Mouse (Mus musculus) neural tube, embryonic 13.5 days (tissue): Measurements from ENCODE around the gene Gm826. TPM values are rescaled to one million over a fixed set of nuclear protein-coding genes. Genes with fewer than 3 reads are reported as not detected.

ENCODE experiments used
- ATAC-seq: fragments of 200-750 bp; cut with Nextera tagmentation; 2 replicates; pipeline ENCODE4 v1.8.0; 2017; ENCODE audit warnings: low read depth, mild to moderate bottlenecking, moderate TSS enrichment, moderate library complexity
- H3K27ac ChIP-seq: fragments of 300-500 bp; sonication (generic); replicated peaks from 2 replicates; pipeline ENCODE4 v1.5.1; 2015; ENCODE audit warnings: moderate library complexity, mild to moderate bottlenecking, inconsistent platforms
- H3K27me3 ChIP-seq: fragments of 300-500 bp; sonication (generic); 2 replicates; pipeline ENCODE4 v1.6.1; 2015; ENCODE audit warnings: mild to moderate bottlenecking, inconsistent platforms
- H3K36me3 ChIP-seq: fragments of 300-500 bp; sonication (generic); 2 replicates; pipeline ENCODE4 v1.6.1; 2015; ENCODE audit warnings: mild to moderate bottlenecking, inconsistent platforms
- H3K4me1 ChIP-seq: fragments of 300-500 bp; sonication (generic); replicated peaks from 2 replicates; pipeline ENCODE4 v1.6.1; 2015; ENCODE audit warnings: inconsistent platforms
- H3K4me2 ChIP-seq: fragments of 300-500 bp; sonication (generic); 2 replicates; pipeline ENCODE4 v1.6.1; 2015; ENCODE audit warnings: inconsistent platforms, mild to moderate bottlenecking, moderate library complexity
- H3K4me3 ChIP-seq: fragments of 300-500 bp; sonication (generic); 2 replicates; pipeline ENCODE4 v1.5.1; 2015; ENCODE audit warnings: mild to moderate bottlenecking, inconsistent platforms
- H3K9ac ChIP-seq: fragments of 300-500 bp; sonication (generic); 2 replicates; pipeline ENCODE4 v1.6.1; 2015; ENCODE audit warnings: moderate library complexity, mild to moderate bottlenecking, inconsistent platforms
- H3K9me3 ChIP-seq: fragments of 300-500 bp; sonication (generic); 2 replicates; pipeline ENCODE4 v1.6.1; 2016; ENCODE audit warnings: inconsistent platforms
- WGBS: fragments of 180-500 bp; shearing (Covaris S2); methylation state at CpG from one replicate; pipeline ENCODE4 v1.1.7; 2015; 5-methylcytosine and 5-hydroxymethylcytosine counted together
- polyA plus RNA-seq: library from polyadenylated mRNA; unstranded; fragments of >200 nt; fragmentation: Nextera tagmentation; extraction: Ambion mirVana; gene quantifications from 2 replicates; pipeline ENCODE4 v1.2.1, GENCODE M21; 2015

Gene Gm826
- polyA plus RNA-seq, result not detected in 2 replicates

GRCm38 (mm10) chr2:160334111-160334661 lies at the start of gene Gm826:
TSS of gene Gm826 (minus strand) at chr2:160334162.
- WGBS, result 42% methylated on average over 4 of the region's 4 CpGs

GRCm38 (mm10) chr2:160383418-160383817 lies 49.5 kb upstream of the Gm826 start:
- Histone ChIP-seq H3K9me3 (no peaks in the 10 kb centered on the region), H3K9ac (no peak overlapping the region), H3K4me1 (peaks cover 13% of the 10 kb centered on the region; the same call in 1 of the 2 replicates), H3K36me3 (no peaks in the 10 kb centered on the region), H3K4me2 (no peak overlapping the region), H3K27me3 (peaks cover 93% of the 10 kb centered on the region), H3K4me3 (no peak overlapping the region), H3K27ac (no peak overlapping the region)
- no peak for ATAC-seq
- 27% methylated on average over 3 of the region's 3 CpGs for WGBS

More at GRCm38 (mm10) chr2:160334111-160334661, at the start of gene Gm826:
- no peaks in the 10 kb centered on the region for H3K27me3 ChIP-seq
- H3K36me3 ChIP-seq, result no peaks in the 10 kb centered on the region
- no peak within 1 kb of the TSS for H3K4me2 ChIP-seq
- ATAC-seq, result no peak
- H3K9ac ChIP-seq, result no peak within 1 kb of the TSS
- no peaks in the 10 kb centered on the region for H3K9me3 ChIP-seq
- H3K4me1 ChIP-seq, result peaks cover 6% of the 10 kb centered on the region; the same call in 1 of the 2 replicates
- no peak within 1 kb of the TSS for H3K27ac ChIP-seq
- no peak within 1 kb of the TSS for H3K4me3 ChIP-seq

GRCm38 (mm10) chr2:160378271-160378670 lies 44.3 kb upstream of the Gm826 start:
- WGBS, result 39% methylated on average over 4 of the region's 4 CpGs
- Histone ChIP-seq H3K27ac (no peak overlapping the region), H3K9ac (no peak overlapping the region), H3K9me3 (no peaks in the 10 kb centered on the region), H3K4me3 (no peak overlapping the region), H3K4me1 (peaks cover 12% of the 10 kb centered on the region), H3K27me3 (peaks cover 98% of the 10 kb centered on the region), H3K4me2 (no peak overlapping the region), H3K36me3 (no peaks in the 10 kb centered on the region)
- no peak for ATAC-seq

GRCm38 (mm10) chr2:160376236-160376635 lies 42.3 kb upstream of the Gm826 start:
- ATAC-seq, result no peak
- peaks cover 98% of the 10 kb centered on the region for H3K27me3 ChIP-seq
- H3K4me1 ChIP-seq, result no peaks in the 10 kb centered on the region; the same call in 1 of the 2 replicates
- no peak overlapping the region for H3K4me2 ChIP-seq
- no peaks in the 10 kb centered on the region for H3K9me3 ChIP-seq
- H3K4me3 ChIP-seq, result no peak overlapping the region
- no peak overlapping the region for H3K27ac ChIP-seq
- H3K36me3 ChIP-seq, result no peaks in the 10 kb centered on the region
- no peak overlapping the region for H3K9ac ChIP-seq
- WGBS, result 38% methylated on average over 5 of the region's 5 CpGs

- 3% methylated on average over 25 of the region's 25 CpGs for WGBS
- no peak for ATAC-seq
- H3K4me3 ChIP-seq, result peak overlapping the region; percentile 57; the same call in 1 of the 2 replicates
- H3K9ac ChIP-seq, result no peak overlapping the region
- H3K4me1 ChIP-seq, result peaks cover 51% of the 10 kb centered on the region
- peaks cover 84% of the 10 kb centered on the region for H3K27me3 ChIP-seq
- H3K27ac ChIP-seq, result no peak overlapping the region
- H3K9me3 ChIP-seq, result no peaks in the 10 kb centered on the region
- H3K4me2 ChIP-seq, result peak overlapping the region; percentile 81
- H3K36me3 ChIP-seq, result no peaks in the 10 kb centered on the region
These were observed 35.9 kb upstream of the Gm826 start for GRCm38 (mm10) chr2:160369653-160370420.

- H3K9me3 ChIP-seq, result no peaks in the 10 kb centered on the region
- WGBS, result under 1% methylated on average over 52 of the region's 52 CpGs
- H3K4me1 ChIP-seq, result peaks cover 60% of the 10 kb centered on the region
- H3K27ac ChIP-seq, result no peak overlapping the region
- H3K9ac ChIP-seq, result peak overlapping the region; percentile 34; the same call in 1 of the 2 replicates
- ATAC-seq, result no peak
- H3K4me3 ChIP-seq, result peak overlapping the region; percentile 57
- H3K36me3 ChIP-seq, result no peaks in the 10 kb centered on the region
- peaks cover 83% of the 10 kb centered on the region for H3K27me3 ChIP-seq
- peak overlapping the region; percentile 81 for H3K4me2 ChIP-seq
These were observed 34.7 kb upstream of the Gm826 start for GRCm38 (mm10) chr2:160368422-160369357.

GRCm38 (mm10) chr2:160367448-160368208 lies 33.7 kb upstream of the Gm826 start:
- Histone ChIP-seq H3K36me3 (no peaks in the 10 kb centered on the region), H3K9ac (peak overlapping the region; percentile 80), H3K4me1 (peaks cover 60% of the 10 kb centered on the region), H3K4me2 (peak overlapping the region; percentile 81), H3K9me3 (no peaks in the 10 kb centered on the region), H3K27me3 (peaks cover 83% of the 10 kb centered on the region), H3K27ac (peak overlapping the region; percentile 84), H3K4me3 (peak overlapping the region; percentile 57)
- peak; percentile 78 for ATAC-seq
- under 1% methylated on average over 45 of the region's 45 CpGs for WGBS

- H3K9me3 ChIP-seq, result no peaks in the 10 kb centered on the region
- ATAC-seq, result peak; percentile 93
- peaks cover 60% of the 10 kb centered on the region for H3K4me1 ChIP-seq
- WGBS, result 2% methylated on average over 26 of the region's 37 CpGs
- peak within 1 kb of the TSS; percentile 81 for H3K4me2 ChIP-seq
- H3K4me3 ChIP-seq, result peak within 1 kb of the TSS; percentile 57
- peaks cover 83% of the 10 kb centered on the region for H3K27me3 ChIP-seq
- peak within 1 kb of the TSS; percentile 84 for H3K27ac ChIP-seq
- peak within 1 kb of the TSS; percentile 80 for H3K9ac ChIP-seq
- H3K36me3 ChIP-seq, result no peaks in the 10 kb centered on the region
These were observed 33.0 kb upstream of the Gm826 start, which contains the start of gene Mafb for GRCm38 (mm10) chr2:160366980-160367338. TSS of gene Mafb (minus strand) at chr2:160367065.

- under 1% methylated on average over 90 of the region's 95 CpGs for WGBS
- H3K4me3 ChIP-seq, result peak overlapping the region; percentile 57
- H3K27me3 ChIP-seq, result peaks cover 83% of the 10 kb centered on the region
- H3K9me3 ChIP-seq, result no peaks in the 10 kb centered on the region
- H3K4me2 ChIP-seq, result peak overlapping the region; percentile 81
- ATAC-seq, result peak; percentile 16; the same call in 1 of the 2 replicates
- H3K27ac ChIP-seq, result peak overlapping the region; percentile 84
- H3K4me1 ChIP-seq, result peaks cover 60% of the 10 kb centered on the region
- H3K9ac ChIP-seq, result peak overlapping the region; percentile 80
- H3K36me3 ChIP-seq, result no peaks in the 10 kb centered on the region
These were observed 32.4 kb upstream of the Gm826 start for GRCm38 (mm10) chr2:160366111-160366979.

- under 1% methylated on average over 50 of the region's 50 CpGs for WGBS
- H3K27ac ChIP-seq, result 0 out of 2 replicates have a peak overlapping the region, but pooled peaks have one; percentile 15
- H3K4me1 ChIP-seq, result peaks cover 67% of the 10 kb centered on the region
- peaks cover 83% of the 10 kb centered on the region for H3K27me3 ChIP-seq
- no peaks in the 10 kb centered on the region for H3K9me3 ChIP-seq
- H3K4me3 ChIP-seq, result peak overlapping the region; percentile 57
- peak overlapping the region; percentile 80 for H3K9ac ChIP-seq
- no peaks in the 10 kb centered on the region for H3K36me3 ChIP-seq
- H3K4me2 ChIP-seq, result peak overlapping the region; percentile 81
- no peak for ATAC-seq
These were observed 31.3 kb upstream of the Gm826 start for GRCm38 (mm10) chr2:160365107-160365911.
